Mouse (Mus musculus) kidney, adult 8-10 months (tissue): ENCODE measurements around the gene Tead1.

Experiments used
- DNase-seq, 2 experiments: peaks; one replicate each; pipeline ENCODE4 v3.0.0; 2022

The Tead1 gene

GRCm38 (mm10) chr7:112679171-112679512 is at the start of gene Tead1:
Gene Tead1 (plus strand): TSS chr7:112679318.
- DNase-seq: peak; percentile 86 to 94

GRCm38 (mm10) chr7:112634505-112635213 is 44.5 kb upstream of the Tead1 start:
- DNase-seq: no peak

- DNase-seq: no peak
Measured at GRCm38 (mm10) chr7:112635936-112636335, 43.2 kb upstream of the Tead1 start.

GRCm38 (mm10) chr7:112643866-112644543 is 35.1 kb upstream of the Tead1 start:
- DNase-seq: no peak

- DNase-seq: no peak
Measured at GRCm38 (mm10) chr7:112644701-112645100, 34.4 kb upstream of the Tead1 start.

- DNase-seq: no peak
Measured at GRCm38 (mm10) chr7:112645724-112646123, 33.4 kb upstream of the Tead1 start.

GRCm38 (mm10) chr7:112647417-112647816 is 31.7 kb upstream of the Tead1 start:
- no peak for DNase-seq

GRCm38 (mm10) chr7:112656141-112656662 is 22.9 kb upstream of the Tead1 start:
- DNase-seq: peak; percentile 25 to 33

- DNase-seq: no peak
Measured at GRCm38 (mm10) chr7:112658939-112659338, 20.2 kb upstream of the Tead1 start.

- DNase-seq: no peak
Measured at GRCm38 (mm10) chr7:112659816-112660215, 19.3 kb upstream of the Tead1 start.

- no peak for DNase-seq
Measured at GRCm38 (mm10) chr7:112660325-112660724, 18.8 kb upstream of the Tead1 start.

GRCm38 (mm10) chr7:112662398-112663313 is 16.5 kb upstream of the Tead1 start:
- no peak for DNase-seq

GRCm38 (mm10) chr7:112663314-112663966 is 15.7 kb upstream of the Tead1 start:
- DNase-seq: no peak

- no peak for DNase-seq
Measured at GRCm38 (mm10) chr7:112669993-112670392, 9.1 kb upstream of the Tead1 start.

GRCm38 (mm10) chr7:112678418-112679170 is 524 bp upstream of the Tead1 start:
- peak; percentile 57 to 71 for DNase-seq

GRCm38 (mm10) chr7:112679513-112680245 is 561 bp downstream of the Tead1 start:
- DNase-seq: peak; percentile 77

GRCm38 (mm10) chr7:112680498-112681251 is 1.6 kb downstream of the Tead1 start:
- peak; percentile 22 to 45 for DNase-seq

GRCm38 (mm10) chr7:112684626-112685561 is 5.8 kb downstream of the Tead1 start:
- DNase-seq: no peak

GRCm38 (mm10) chr7:112685993-112686392 is 6.9 kb downstream of the Tead1 start:
- no peak for DNase-seq
